Mouse (Mus musculus) intestine, embryonic 15.5 days (tissue): ENCODE results near the gene Anapc15-ps. TPM values are rescaled to one million over a fixed set of nuclear protein-coding genes. Genes with fewer than 3 reads are reported as not detected.
A peak's percentile ranks its signal among the peaks of the same experiment; 100 is the strongest.

ENCODE experiments used
- ATAC-seq: fragments of 200-750 bp; cut with Nextera tagmentation; 2 replicates; pipeline ENCODE4 v1.8.0; 2017; ENCODE audit warnings: moderate TSS enrichment, moderate library complexity
- H3K27ac ChIP-seq: fragments of 300-500 bp; sonication (generic); 2 replicates; pipeline ENCODE4 v1.5.1; 2015; ENCODE audit warnings: mild to moderate bottlenecking, inconsistent platforms
- H3K27me3 ChIP-seq: fragments of 300-500 bp; sonication (generic); replicated peaks from 2 replicates; pipeline ENCODE4 v1.6.1; 2015; ENCODE audit warnings: inconsistent platforms
- H3K36me3 ChIP-seq: fragments of 300-500 bp; sonication (generic); 2 replicates; pipeline ENCODE4 v1.6.1; 2015; ENCODE audit warnings: inconsistent platforms
- H3K4me1 ChIP-seq: fragments of 300-500 bp; sonication (generic); replicated peaks from 2 replicates; pipeline ENCODE4 v1.6.1; 2015; ENCODE audit warnings: inconsistent platforms
- H3K4me2 ChIP-seq: fragments of 300-500 bp; sonication (generic); replicated peaks from 2 replicates; pipeline ENCODE4 v1.6.1; 2015; ENCODE audit warnings: mild to moderate bottlenecking, inconsistent platforms
- H3K4me3 ChIP-seq: fragments of 300-500 bp; sonication (generic); replicated peaks from 2 replicates; pipeline ENCODE4 v1.5.1; 2015; ENCODE audit warnings: inconsistent platforms
- H3K9ac ChIP-seq: fragments of 300-500 bp; sonication (generic); 2 replicates; pipeline ENCODE4 v1.6.1; 2015; ENCODE audit warnings: inconsistent platforms
- H3K9me3 ChIP-seq: fragments of 300-500 bp; sonication (generic); 2 replicates; pipeline ENCODE4 v1.6.1; 2016; ENCODE audit warnings: inconsistent platforms
- WGBS: fragments of 180-500 bp; shearing (Covaris S2); methylation state at CpG from one replicate; pipeline ENCODE4 v1.1.7; 2015; 5-methylcytosine and 5-hydroxymethylcytosine counted together
- polyA plus RNA-seq: library from polyadenylated mRNA; unstranded; fragments of >200 nt; fragmentation: Nextera tagmentation; extraction: Ambion mirVana; gene quantifications from 2 replicates; pipeline ENCODE4 v1.2.1, GENCODE M21; 2015

Gene Anapc15-ps
- polyA plus RNA-seq, 1 experiment from 2014 or later = not detected

- H3K4me3 ChIP-seq = 0 out of 2 replicates have a peak overlapping the region, but pooled peaks have one; percentile 2
- H3K9ac ChIP-seq = no peak overlapping the region
- 0 out of 2 replicates have a peak overlapping the region, but pooled peaks have one; percentile 9 for H3K27ac ChIP-seq
- no peaks in the 10 kb centered on the region for H3K36me3 ChIP-seq
- no peaks in the 10 kb centered on the region for H3K9me3 ChIP-seq
- 48% methylated on average over 22 of the region's 22 CpGs for WGBS
- peaks cover 5% of the 10 kb centered on the region; the same call in 1 of the 2 replicates for H3K4me1 ChIP-seq
- H3K27me3 ChIP-seq = no peaks in the 10 kb centered on the region
- no peak for ATAC-seq
- H3K4me2 ChIP-seq = peak overlapping the region; percentile 31
Measured at GRCm38 (mm10) chr10:95677356-95678109, 4.3 kb upstream of the Anapc15-ps start.

DNA sequence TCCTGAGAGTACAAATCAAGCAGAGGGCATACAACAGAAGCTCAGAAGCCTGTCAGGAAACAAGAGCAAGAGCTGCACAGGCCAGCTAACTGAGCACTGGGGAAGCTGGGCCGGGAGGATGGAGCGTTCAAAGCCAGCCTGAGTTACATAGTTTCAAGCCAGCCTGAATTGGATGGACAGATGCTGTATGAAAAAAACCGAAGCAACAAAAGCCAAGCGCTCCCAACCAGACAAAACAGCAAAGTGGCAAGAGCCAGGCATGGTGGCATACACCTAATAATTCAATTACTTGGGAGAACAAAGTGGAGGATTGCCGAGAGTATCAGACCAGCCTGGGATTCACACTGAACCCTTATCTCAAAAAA lies 3.7 kb upstream of the Anapc15-ps start:
- Histone ChIP-seq H3K4me2 (no peak overlapping the region), H3K4me1 (peaks cover 5% of the 10 kb centered on the region; the same call in 1 of the 2 replicates), H3K4me3 (no peak overlapping the region), H3K27me3 (no peaks in the 10 kb centered on the region), H3K36me3 (no peaks in the 10 kb centered on the region), H3K9me3 (no peaks in the 10 kb centered on the region), H3K27ac (no peak overlapping the region), H3K9ac (no peak overlapping the region)
- ATAC-seq = no peak
- WGBS = 68% methylated on average over 5 of the region's 5 CpGs

- H3K4me1 ChIP-seq = peaks cover 5% of the 10 kb centered on the region; the same call in 1 of the 2 replicates
- WGBS = 95% methylated on average over 2 of the region's 2 CpGs
- H3K9me3 ChIP-seq = no peaks in the 10 kb centered on the region
- H3K36me3 ChIP-seq = no peaks in the 10 kb centered on the region
- ATAC-seq = no peak
- H3K4me2 ChIP-seq = no peak overlapping the region
- no peak overlapping the region for H3K27ac ChIP-seq
- H3K27me3 ChIP-seq = no peaks in the 10 kb centered on the region
- H3K9ac ChIP-seq = no peak overlapping the region
- no peak overlapping the region for H3K4me3 ChIP-seq
Measured at GRCm38 (mm10) chr10:95676387-95676786, 3.1 kb upstream of the Anapc15-ps start.

GRCm38 (mm10) chr10:95670781-95671780 lies 2.2 kb downstream of the Anapc15-ps start:
- Histone ChIP-seq H3K36me3 (no peaks in the 10 kb centered on the region), H3K9me3 (no peaks in the 10 kb centered on the region), H3K27me3 (no peaks in the 10 kb centered on the region), H3K4me1 (no peaks in the 10 kb centered on the region), H3K27ac (no peak overlapping the region), H3K4me3 (no peak overlapping the region), H3K4me2 (no peak overlapping the region), H3K9ac (no peak overlapping the region)
- WGBS = 84% methylated on average over 21 of the region's 21 CpGs
- no peak for ATAC-seq

GRCm38 (mm10) chr10:95669872-95670271 lies 3.4 kb downstream of the Anapc15-ps start:
- H3K4me3 ChIP-seq = no peak overlapping the region
- 77% methylated on average over 4 of the region's 4 CpGs for WGBS
- no peak overlapping the region for H3K27ac ChIP-seq
- no peaks in the 10 kb centered on the region for H3K4me1 ChIP-seq
- H3K36me3 ChIP-seq = no peaks in the 10 kb centered on the region
- H3K9ac ChIP-seq = no peak overlapping the region
- no peak overlapping the region for H3K4me2 ChIP-seq
- no peaks in the 10 kb centered on the region for H3K27me3 ChIP-seq
- H3K9me3 ChIP-seq = no peaks in the 10 kb centered on the region
- no peak for ATAC-seq

DNA sequence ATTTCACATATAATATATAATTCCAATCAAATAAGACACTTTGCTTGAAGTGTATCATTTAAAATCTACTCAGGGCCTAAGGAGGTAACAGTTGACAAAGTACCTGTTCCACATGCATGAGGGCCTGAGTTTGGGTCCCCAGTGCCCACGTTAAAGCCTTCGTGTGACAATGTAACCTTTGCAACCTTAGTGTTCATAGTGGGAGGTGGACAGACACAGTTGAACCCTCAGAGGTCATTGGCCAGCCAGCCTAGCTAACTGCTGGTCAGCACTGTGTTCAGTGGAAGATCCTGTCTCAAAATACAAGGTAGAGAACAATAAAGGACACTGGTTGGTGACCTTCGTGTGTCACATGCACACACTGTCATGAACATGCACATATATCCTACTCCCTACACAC lies 4.2 kb downstream of the Anapc15-ps start:
- no peak overlapping the region for H3K9ac ChIP-seq
- H3K4me1 ChIP-seq = no peaks in the 10 kb centered on the region
- H3K9me3 ChIP-seq = no peaks in the 10 kb centered on the region
- ATAC-seq = no peak
- H3K27me3 ChIP-seq = no peaks in the 10 kb centered on the region
- no peak overlapping the region for H3K4me2 ChIP-seq
- H3K4me3 ChIP-seq = no peak overlapping the region
- no peaks in the 10 kb centered on the region for H3K36me3 ChIP-seq
- no peak overlapping the region for H3K27ac ChIP-seq
- 93% methylated on average over 3 of the region's 3 CpGs for WGBS

DNA sequence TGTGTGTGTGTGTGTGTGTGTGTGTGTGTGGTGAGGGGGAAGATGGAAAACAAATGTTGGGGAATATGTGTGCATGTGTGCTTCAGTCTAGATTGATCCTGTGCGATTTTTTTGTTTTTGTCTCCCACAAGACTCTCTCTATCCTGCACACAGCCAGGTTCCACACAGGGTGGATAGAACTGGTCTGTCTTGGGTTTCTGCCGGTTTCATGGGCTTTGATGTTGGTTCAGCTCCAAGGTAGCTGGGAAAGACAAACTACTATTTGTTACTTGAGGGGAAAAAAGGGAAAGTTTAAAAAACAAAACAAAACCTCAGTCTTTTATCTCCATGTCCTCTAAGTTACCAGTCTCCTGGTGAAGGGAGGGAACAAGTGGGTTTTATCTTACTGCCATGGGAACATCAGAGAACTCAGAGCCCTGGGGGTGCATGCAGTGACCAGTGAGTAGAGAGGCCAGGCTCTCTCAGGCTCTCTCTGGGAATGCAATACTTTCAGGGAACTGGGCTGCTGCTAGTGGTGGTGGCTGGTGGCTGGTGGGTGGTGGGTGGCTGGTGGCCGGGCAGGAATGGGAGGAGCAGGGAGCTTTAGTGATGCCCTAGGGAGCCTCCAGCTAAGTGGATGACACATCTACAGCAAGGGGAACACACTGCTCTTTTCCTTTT lies 5.8 kb downstream of the Anapc15-ps start:
- 74% methylated on average over 3 of the region's 3 CpGs for WGBS
- H3K36me3 ChIP-seq = no peaks in the 10 kb centered on the region
- H3K27ac ChIP-seq = no peak overlapping the region
- no peaks in the 10 kb centered on the region for H3K4me1 ChIP-seq
- no peak for ATAC-seq
- no peak overlapping the region for H3K9ac ChIP-seq
- no peaks in the 10 kb centered on the region for H3K9me3 ChIP-seq
- H3K27me3 ChIP-seq = no peaks in the 10 kb centered on the region
- no peak overlapping the region for H3K4me3 ChIP-seq
- no peak overlapping the region for H3K4me2 ChIP-seq

- H3K4me2 ChIP-seq = no peak overlapping the region
- no peak for ATAC-seq
- H3K27ac ChIP-seq = no peak overlapping the region
Measured at GRCm38 (mm10) chr10:95666791-95667190, 6.5 kb downstream of the Anapc15-ps start.

DNA sequence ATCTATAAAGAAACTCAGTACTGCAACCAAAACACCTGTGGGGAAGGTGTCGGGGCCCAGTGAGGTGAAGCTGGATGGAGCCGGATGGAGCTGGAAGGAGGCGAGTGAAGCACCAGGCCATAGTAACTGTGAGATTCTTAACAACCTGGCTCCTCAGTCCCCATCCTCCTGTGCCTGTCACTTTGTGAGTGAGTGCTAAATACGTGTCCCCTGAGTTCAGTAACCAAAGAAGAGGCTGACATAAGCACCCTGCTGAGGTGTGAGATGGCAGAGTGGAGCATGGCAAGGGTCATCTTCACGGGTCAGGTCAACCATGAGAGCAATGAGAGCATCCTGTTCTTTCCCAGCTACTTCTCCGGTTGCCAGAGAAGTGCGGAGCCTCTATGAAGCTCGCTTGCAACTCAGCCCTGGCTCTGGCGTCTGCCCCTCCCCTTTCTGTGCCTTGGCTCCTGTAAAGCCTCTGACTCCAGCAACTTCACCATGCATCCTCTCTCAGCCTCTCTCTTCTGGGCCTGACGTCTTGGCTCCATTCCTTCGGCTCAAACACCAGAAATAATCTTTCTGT lies 7.7 kb downstream of the Anapc15-ps start:
- 44% methylated on average over 11 of the region's 11 CpGs for WGBS
- Histone ChIP-seq H3K4me1 (no peaks in the 10 kb centered on the region), H3K9ac (no peak overlapping the region), H3K36me3 (no peaks in the 10 kb centered on the region), H3K4me2 (no peak overlapping the region), H3K27me3 (no peaks in the 10 kb centered on the region), H3K9me3 (no peaks in the 10 kb centered on the region), H3K27ac (no peak overlapping the region), H3K4me3 (no peak overlapping the region)
- ATAC-seq = no peak

More at GRCm38 (mm10) chr10:95666791-95667190, 6.5 kb downstream of the Anapc15-ps start:
- H3K4me3 ChIP-seq = no peak overlapping the region
- H3K9me3 ChIP-seq = no peaks in the 10 kb centered on the region
- WGBS = 83% methylated on average over 2 of the region's 2 CpGs
- no peaks in the 10 kb centered on the region for H3K36me3 ChIP-seq
- no peak overlapping the region for H3K9ac ChIP-seq
- no peaks in the 10 kb centered on the region for H3K4me1 ChIP-seq
- no peaks in the 10 kb centered on the region for H3K27me3 ChIP-seq

- no peaks in the 10 kb centered on the region for H3K9me3 ChIP-seq
- H3K36me3 ChIP-seq = no peaks in the 10 kb centered on the region
- no peaks in the 10 kb centered on the region for H3K27me3 ChIP-seq
- 0 out of 2 replicates have a peak, but pooled peaks have one; percentile 47 for ATAC-seq
- no peak overlapping the region for H3K27ac ChIP-seq
- WGBS = 50% methylated on average over 3 of the region's 3 CpGs
- no peak overlapping the region for H3K4me2 ChIP-seq
- no peak overlapping the region for H3K4me3 ChIP-seq
- no peak overlapping the region for H3K9ac ChIP-seq
- H3K4me1 ChIP-seq = no peaks in the 10 kb centered on the region
Measured at GRCm38 (mm10) chr10:95664613-95665012, 8.6 kb downstream of the Anapc15-ps start.

GRCm38 (mm10) chr10:95660356-95660755 lies 12.9 kb downstream of the Anapc15-ps start:
- Histone ChIP-seq H3K27ac (no peak overlapping the region), H3K9me3 (no peaks in the 10 kb centered on the region), H3K4me3 (no peak overlapping the region), H3K9ac (no peak overlapping the region), H3K4me2 (no peak overlapping the region), H3K27me3 (no peaks in the 10 kb centered on the region), H3K4me1 (no peaks in the 10 kb centered on the region), H3K36me3 (no peaks in the 10 kb centered on the region)
- 41% methylated on average over 6 of the region's 6 CpGs for WGBS
- no peak for ATAC-seq
